Mouse (Mus musculus) retina, postnatal 7 days (tissue): Measurements from ENCODE around the gene Fgf11.

ENCODE experiments used
- DNase-seq: peaks from one replicate; pipeline ENCODE4 v3.0.0-alpha.2; 2012; ENCODE audit warnings: low read depth, low spot score

The Fgf11 gene

DNA sequence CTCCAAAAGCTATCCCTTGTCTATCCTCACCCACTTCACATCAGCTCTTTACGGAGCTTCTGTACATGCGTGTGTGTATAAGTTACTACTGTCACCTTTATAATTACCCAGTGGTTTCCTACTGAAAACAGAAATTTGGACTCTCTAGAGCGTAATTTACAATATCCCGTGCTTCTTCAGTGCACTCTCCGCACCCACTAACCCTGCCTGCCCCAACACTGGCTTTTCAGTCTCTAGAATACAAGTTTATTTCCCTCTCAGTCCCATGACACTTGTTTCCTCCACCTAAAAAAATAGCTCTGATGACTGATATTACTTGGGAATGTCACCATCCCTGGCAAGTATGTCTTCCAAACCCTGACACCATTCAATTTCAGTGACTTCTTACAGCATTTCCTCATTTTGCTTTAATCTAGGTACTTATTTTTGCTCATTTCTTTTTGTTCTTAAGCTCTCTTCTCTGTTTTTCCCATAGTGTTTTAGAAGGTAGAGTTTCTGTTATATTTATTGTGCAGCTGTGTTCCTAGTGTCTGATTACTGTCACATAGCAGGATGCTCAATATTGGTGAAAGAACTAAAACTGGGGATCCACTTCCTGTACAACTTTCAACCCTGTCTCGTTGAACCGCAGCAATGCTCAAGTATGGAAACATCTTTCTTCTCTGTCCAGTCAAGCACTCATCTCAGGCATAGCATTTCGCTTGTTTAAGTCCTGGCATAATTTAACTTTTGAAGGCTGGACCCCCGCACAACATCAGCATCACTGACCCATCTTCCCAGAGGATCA is 44.2 kb downstream of the Fgf11 start:
- DNase-seq, result no peak

DNA sequence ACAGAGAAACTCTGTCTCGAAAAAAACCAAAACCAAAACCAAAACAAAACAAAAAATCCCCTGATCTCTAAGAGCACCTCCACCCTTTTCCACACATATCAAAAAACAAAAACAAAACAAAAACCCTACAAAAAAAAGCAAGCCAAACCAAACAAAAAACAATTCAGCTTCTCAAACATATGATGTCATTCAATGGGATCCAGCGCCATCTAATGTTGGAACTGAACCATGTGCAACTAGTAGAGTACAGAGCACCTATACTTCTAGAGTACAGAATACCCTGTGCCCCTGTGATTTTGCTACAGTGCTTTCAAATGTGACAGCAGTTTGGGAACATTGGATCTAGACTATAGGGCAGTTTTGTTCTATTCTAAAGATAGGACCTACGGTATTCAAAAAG is 47.0 kb downstream of the Fgf11 start:
- peak; percentile 56 for DNase-seq

DNA sequence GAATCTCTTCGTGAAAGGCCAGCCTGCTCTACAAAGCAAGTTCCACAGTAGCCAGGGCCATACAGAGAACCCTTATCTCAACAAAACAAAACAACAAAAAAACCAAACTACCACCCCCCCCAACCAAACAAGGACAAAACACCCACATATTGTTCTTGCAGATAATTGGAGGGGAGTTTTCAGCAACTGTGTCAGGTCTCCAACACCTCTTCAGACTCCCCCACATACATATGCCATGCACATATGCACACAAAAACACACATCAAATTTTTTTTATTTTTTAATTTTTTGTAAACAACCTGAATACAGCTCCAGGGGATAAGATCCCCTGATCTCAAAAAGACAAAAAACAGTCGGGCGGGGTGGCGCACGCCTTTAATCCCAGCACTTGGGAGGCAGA is 47.4 kb downstream of the Fgf11 start:
- DNase-seq, result no peak

DNA sequence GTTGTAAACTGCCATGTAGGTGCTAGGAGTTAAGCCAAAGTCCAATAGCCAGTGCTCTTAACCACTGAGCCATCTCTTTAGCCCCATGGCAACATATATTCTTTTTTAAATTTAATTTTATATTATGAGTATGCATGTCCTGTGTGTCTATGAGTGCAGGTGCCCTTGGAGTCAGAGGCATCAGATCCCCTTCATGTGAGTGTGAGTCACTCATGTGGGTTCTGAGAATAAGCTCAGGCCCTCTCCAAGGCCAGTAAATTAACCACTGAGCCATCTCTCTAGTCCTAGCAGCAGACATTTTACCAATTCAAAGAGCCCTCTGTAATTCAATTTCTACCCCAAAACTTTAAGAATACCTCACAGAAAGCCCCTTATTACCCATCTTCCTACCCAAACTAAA is 49.0 kb downstream of the Fgf11 start:
- DNase-seq, result no peak

DNA sequence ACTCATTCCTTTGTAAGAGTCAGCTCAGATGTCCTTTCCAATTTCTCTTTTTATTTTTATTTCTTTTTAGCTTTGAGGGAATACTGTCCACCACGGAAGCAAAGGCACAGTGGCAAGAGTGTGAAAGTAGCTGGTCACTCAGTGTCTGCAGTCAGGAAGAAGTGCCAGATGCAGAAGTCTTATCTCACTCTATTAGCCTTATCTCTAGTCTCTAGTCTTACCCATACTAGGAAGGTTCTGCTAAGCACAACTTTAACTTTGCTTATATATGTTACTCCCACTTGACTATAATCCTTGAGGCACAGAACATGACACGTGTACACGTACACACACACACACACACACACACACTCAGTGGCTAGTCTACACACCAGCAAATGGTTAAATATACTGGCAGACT is 50.0 kb downstream of the Fgf11 start:
- no peak for DNase-seq
